Mouse (Mus musculus): ENCODE data around the gene Nav2.

GRCm38 (mm10) chr7:49371972-49372371 lies 463.5 kb downstream of the Nav2 start:
- no peak for TF ChIP-seq CTCF (IDR thresholded peaks at IDR 0.05; ENCODE audit: low read depth)
- TF ChIP-seq EP300 (optimal IDR thresholded peaks at IDR 0.05) = no peak
